Mouse (Mus musculus) hindbrain, postnatal 0 days (tissue): ENCODE measurements around the gene Ptpn6. TPM values are rescaled to one million over a fixed set of nuclear protein-coding genes. Genes with fewer than 3 reads are reported as not detected.

ENCODE experiments used
- ATAC-seq: fragments of 200-750 bp; cut with Nextera tagmentation; 2 replicates; pipeline ENCODE4 v1.8.0; 2017; ENCODE audit warnings: mild to moderate bottlenecking, moderate TSS enrichment, moderate library complexity
- DNase-seq: peaks from one replicate; pipeline ENCODE4 v3.0.0-alpha.2; 2015; ENCODE audit warnings: low spot score
- H3K27ac ChIP-seq: fragments of 300-500 bp; sonication (generic); 2 replicates; pipeline ENCODE4 v1.5.1; 2014; ENCODE audit warnings: mild to moderate bottlenecking
- H3K27me3 ChIP-seq: fragments of 300-500 bp; sonication (generic); 2 replicates; pipeline ENCODE4 v1.6.1; 2014; ENCODE audit warnings: low read length, mixed read lengths; ENCODE audit not compliant: insufficient read depth
- H3K36me3 ChIP-seq: fragments of 300-500 bp; sonication (generic); 2 replicates; pipeline ENCODE4 v1.6.1; 2014; ENCODE audit warnings: low read length, mixed read lengths; ENCODE audit not compliant: insufficient read depth
- H3K4me1 ChIP-seq: fragments of 300-500 bp; sonication (generic); 2 replicates; pipeline ENCODE4 v1.6.1; 2014; ENCODE audit warnings: antibody characterized with exemption, low read length, mixed read lengths; ENCODE audit not compliant: insufficient read depth
- H3K4me2 ChIP-seq: fragments of 300-500 bp; sonication (generic); 2 replicates; pipeline ENCODE4 v1.6.1; 2014; ENCODE audit warnings: low read depth, mild to moderate bottlenecking, low read length, moderate library complexity, mixed read lengths
- H3K4me3 ChIP-seq: fragments of 300-500 bp; sonication (generic); 2 replicates; pipeline ENCODE4 v1.5.1; 2014; ENCODE audit warnings: low read length
- H3K9ac ChIP-seq: fragments of 300-500 bp; sonication (generic); replicated peaks from 2 replicates; pipeline ENCODE4 v1.6.1; 2014; ENCODE audit warnings: mild to moderate bottlenecking, low read length, moderate library complexity, mixed read lengths
- H3K9me3 ChIP-seq: fragments of 300-500 bp; sonication (generic); 2 replicates; pipeline ENCODE4 v1.6.1; 2016; ENCODE audit warnings: low read length, mixed read lengths
- CTCF ChIP-seq: IDR thresholded peaks from 2 replicates; pipeline ENCODE4 v1.5.1; 2016; ENCODE audit warnings: antibody characterized with exemption, control low read depth, low read depth
- WGBS: fragments of 180-500 bp; shearing (Covaris S2); extraction: QIAGEN DNeasy Blood & Tissue Kit; methylation state at CpG from one replicate; pipeline ENCODE4 v1.1.7; 2014; 5-methylcytosine and 5-hydroxymethylcytosine counted together
- polyA plus RNA-seq: library from polyadenylated mRNA; unstranded; fragments of >200 nt; fragmentation: Nextera tagmentation; extraction: Ambion mirVana; gene quantifications from 2 replicates; pipeline ENCODE4 v1.2.1, GENCODE M21; 2015
- total RNA-seq: library from RNA; depleted of rRNA; stranded (reverse); fragments of >200 nt; gene quantifications from 2 replicates; pipeline ENCODE4 v1.2.3, GENCODE M21; 2014

Ptpn6 gene
- total and polyA plus RNA-seq, 2 experiments from 2014 or later: 3.8 to 4.3 TPM

DNA sequence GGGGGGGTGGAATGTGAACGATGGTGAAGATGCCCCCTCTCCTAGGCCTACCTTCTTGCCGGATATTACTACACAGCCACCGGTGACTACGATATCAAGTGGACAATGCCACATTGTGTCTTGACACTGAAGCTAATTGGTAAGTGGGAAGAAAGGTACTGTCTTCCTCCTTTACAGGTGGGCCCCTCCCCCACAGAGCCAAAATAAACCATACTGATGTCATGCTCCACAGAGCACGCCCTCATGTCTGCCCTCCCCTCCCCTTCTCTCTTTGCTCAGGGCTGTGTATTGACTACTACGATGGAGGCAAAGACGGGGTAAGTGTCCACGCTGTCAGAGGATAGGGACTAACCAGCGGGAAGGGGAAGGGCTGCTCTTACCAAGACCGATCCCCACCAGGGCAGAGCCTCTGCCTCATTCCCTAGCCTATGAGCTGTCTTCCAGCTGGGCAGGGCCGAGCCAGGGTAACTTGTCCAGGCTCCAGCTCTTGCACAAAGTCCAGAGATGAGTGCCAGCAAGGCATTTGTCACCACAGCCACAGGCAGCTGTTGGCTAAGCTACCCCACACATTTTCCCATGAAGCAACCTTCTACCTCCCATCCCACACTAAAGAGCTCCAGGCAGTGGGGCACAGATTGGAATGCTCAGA is 38.4 kb downstream of the Ptpn6 start:
- TF ChIP-seq CTCF: no peak

GRCm38 (mm10) chr6:124699366-124699765 is 39.1 kb downstream of the Ptpn6 start:
- WGBS: 88% methylated on average over 4 of the region's 4 CpGs
- no peaks in the 10 kb centered on the region for H3K4me1 ChIP-seq
- no peak overlapping the region for H3K27ac ChIP-seq
- ATAC-seq (no peak), DNase-seq (no peak)
- H3K36me3 ChIP-seq: peaks cover 35% of the 10 kb centered on the region
- H3K4me3 ChIP-seq: no peak overlapping the region
- no peaks in the 10 kb centered on the region for H3K27me3 ChIP-seq
- TF ChIP-seq CTCF: no peak
- no peaks in the 10 kb centered on the region for H3K9me3 ChIP-seq
- no peak overlapping the region for H3K4me2 ChIP-seq
- no peak overlapping the region for H3K9ac ChIP-seq

More for the DNA sequence above, 38.4 kb downstream of the Ptpn6 start:
- peaks cover 42% of the 10 kb centered on the region for H3K36me3 ChIP-seq
- ATAC-seq (peak; percentile 55), DNase-seq (peak; percentile 69)
- H3K9ac ChIP-seq: no peak overlapping the region
- H3K27me3 ChIP-seq: no peaks in the 10 kb centered on the region
- no peaks in the 10 kb centered on the region for H3K9me3 ChIP-seq
- H3K4me3 ChIP-seq: no peak overlapping the region
- WGBS: 79% methylated on average over 11 of the region's 11 CpGs
- H3K4me1 ChIP-seq: no peaks in the 10 kb centered on the region
- no peak overlapping the region; the same call in 1 of the 2 replicates for H3K27ac ChIP-seq
- H3K4me2 ChIP-seq: no peak overlapping the region

- WGBS: 87% methylated on average over 6 of the region's 6 CpGs
- ATAC-seq: no peak
- H3K36me3 ChIP-seq: peaks cover 30% of the 10 kb centered on the region
Observed at GRCm38 (mm10) chr6:124698751-124699150, 39.8 kb downstream of the Ptpn6 start.

GRCm38 (mm10) chr6:124696441-124697150 is 41.9 kb downstream of the Ptpn6 start:
- H3K27ac ChIP-seq: no peak overlapping the region
- H3K9ac ChIP-seq: no peak overlapping the region
- no peaks in the 10 kb centered on the region for H3K9me3 ChIP-seq
- no peaks in the 10 kb centered on the region for H3K4me1 ChIP-seq
- H3K4me3 ChIP-seq: no peak overlapping the region
- WGBS: 88% methylated on average over 7 of the region's 7 CpGs
- DNase-seq (no peak), ATAC-seq (no peak)
- no peaks in the 10 kb centered on the region for H3K27me3 ChIP-seq
- no peak overlapping the region for H3K4me2 ChIP-seq
- TF ChIP-seq CTCF: no peak
- peaks cover 15% of the 10 kb centered on the region; the same call in 1 of the 2 replicates for H3K36me3 ChIP-seq

More at GRCm38 (mm10) chr6:124698751-124699150, 39.8 kb downstream of the Ptpn6 start:
- no peaks in the 10 kb centered on the region for H3K9me3 ChIP-seq
- no peak for TF ChIP-seq CTCF
- H3K4me2 ChIP-seq: no peak overlapping the region
- H3K9ac ChIP-seq: no peak overlapping the region
- H3K27ac ChIP-seq: no peak overlapping the region
- no peaks in the 10 kb centered on the region for H3K27me3 ChIP-seq
- no peaks in the 10 kb centered on the region for H3K4me1 ChIP-seq
- no peak overlapping the region for H3K4me3 ChIP-seq
- no peak for DNase-seq

GRCm38 (mm10) chr6:124694166-124694955 is 44.2 kb downstream of the Ptpn6 start:
- no peaks in the 10 kb centered on the region for H3K27me3 ChIP-seq
- H3K4me2 ChIP-seq: no peak overlapping the region
- DNase-seq: peak; percentile 80

DNA sequence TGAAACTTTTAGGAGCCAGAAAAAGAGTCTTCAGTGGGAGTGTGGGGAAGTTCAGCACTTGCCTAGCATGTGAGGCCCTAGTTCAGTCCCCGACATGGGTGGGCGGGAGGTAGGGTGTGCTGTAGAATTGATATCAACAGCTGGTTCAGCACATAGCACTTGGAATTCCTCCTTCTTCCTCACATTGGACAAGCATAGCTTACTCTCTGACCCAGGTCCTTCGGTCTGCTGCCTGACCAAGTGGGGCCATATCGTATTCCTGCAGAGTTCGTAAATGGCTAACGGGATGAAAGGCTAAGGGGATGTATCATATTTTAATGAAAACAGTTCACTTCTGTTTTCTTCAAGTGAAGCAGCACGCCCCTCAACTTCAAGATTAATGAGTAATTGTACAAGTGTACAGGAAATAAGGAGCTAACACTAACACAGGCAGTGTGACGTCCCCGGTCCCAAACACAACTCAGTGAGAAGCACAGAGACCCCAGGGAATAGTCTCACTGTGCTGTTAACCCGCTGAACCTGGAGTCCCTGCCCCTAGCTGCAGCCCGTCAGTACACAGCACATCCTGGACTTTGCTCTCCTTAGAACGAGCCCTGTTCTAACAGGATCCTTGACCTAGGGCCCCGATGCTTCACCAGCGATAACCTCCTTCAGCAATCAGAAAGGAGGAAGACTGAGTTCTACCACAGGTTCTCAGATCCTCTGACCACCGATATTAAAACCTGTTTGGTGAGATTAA is 45.1 kb downstream of the Ptpn6 start:
- Histone ChIP-seq H3K27me3 (no peaks in the 10 kb centered on the region), H3K4me1 (no peaks in the 10 kb centered on the region), H3K36me3 (no peaks in the 10 kb centered on the region), H3K9me3 (no peaks in the 10 kb centered on the region), H3K9ac (0 out of 2 replicates have a peak overlapping the region, but pooled peaks have one; percentile 17), H3K4me2 (no peak overlapping the region), H3K27ac (peak overlapping the region; percentile 22), H3K4me3 (no peak overlapping the region)
- DNase-seq (no peak), ATAC-seq (no peak)
- TF ChIP-seq CTCF: no peak
- WGBS: 73% methylated on average over 15 of the region's 15 CpGs

More at GRCm38 (mm10) chr6:124694166-124694955, 44.2 kb downstream of the Ptpn6 start:
- WGBS: 54% methylated on average over 15 of the region's 15 CpGs
- Histone ChIP-seq H3K9me3 (no peaks in the 10 kb centered on the region), H3K4me3 (no peak overlapping the region), H3K27ac (peak overlapping the region; percentile 22; the same call in 1 of the 2 replicates), H3K4me1 (no peaks in the 10 kb centered on the region), H3K9ac (no peak overlapping the region), H3K36me3 (peaks cover 7% of the 10 kb centered on the region; the same call in 1 of the 2 replicates)
- ATAC-seq: peak; percentile 81
- no peak for TF ChIP-seq CTCF
